Mouse (Mus musculus) heart, embryonic 13.5 days (tissue): ENCODE data around the gene Dck. TPM values are rescaled to one million over a fixed set of nuclear protein-coding genes. Genes with fewer than 3 reads are reported as not detected.
A peak's percentile ranks its signal among the peaks of the same experiment; 100 is the strongest.

Experiments used
- ATAC-seq: fragments of 200-750 bp; cut with Nextera tagmentation; 2 replicates; pipeline ENCODE4 v1.8.0; 2017; ENCODE audit warnings: moderate TSS enrichment; ENCODE audit not compliant: insufficient number of reproducible peaks, low FRiP score, low TSS enrichment; ENCODE audit errors: extremely low read depth
- H3K27ac ChIP-seq: fragments of 300-500 bp; sonication (generic); replicated peaks from 2 replicates; pipeline ENCODE4 v1.5.1; 2015; ENCODE audit warnings: moderate library complexity, mild to moderate bottlenecking, inconsistent platforms
- H3K27me3 ChIP-seq: fragments of 300-500 bp; sonication (generic); replicated peaks from 2 replicates; pipeline ENCODE4 v1.6.1; 2015; ENCODE audit warnings: mild to moderate bottlenecking, inconsistent platforms
- H3K36me3 ChIP-seq: fragments of 300-500 bp; sonication (generic); 2 replicates; pipeline ENCODE4 v1.6.1; 2015; ENCODE audit warnings: mild to moderate bottlenecking, inconsistent platforms
- H3K4me1 ChIP-seq: fragments of 300-500 bp; sonication (generic); 2 replicates; pipeline ENCODE4 v1.6.1; 2015; ENCODE audit warnings: inconsistent platforms
- H3K4me2 ChIP-seq: fragments of 300-500 bp; sonication (generic); 2 replicates; pipeline ENCODE4 v1.6.1; 2015; ENCODE audit warnings: inconsistent platforms, mild to moderate bottlenecking, moderate library complexity
- H3K4me3 ChIP-seq: fragments of 300-500 bp; sonication (generic); 2 replicates; pipeline ENCODE4 v1.5.1; 2015; ENCODE audit warnings: moderate library complexity, mild to moderate bottlenecking, inconsistent platforms
- H3K9ac ChIP-seq: fragments of 300-500 bp; sonication (generic); 2 replicates; pipeline ENCODE4 v1.6.1; 2015; ENCODE audit warnings: inconsistent platforms, mild to moderate bottlenecking, moderate library complexity
- H3K9me3 ChIP-seq: fragments of 300-500 bp; sonication (generic); 2 replicates; pipeline ENCODE4 v1.6.1; 2016; ENCODE audit warnings: inconsistent platforms
- WGBS: fragments of 180-500 bp; shearing (Covaris S2); methylation state at CpG from one replicate; pipeline ENCODE4 v1.1.7; 2015; ENCODE audit warnings: mixed read lengths; 5-methylcytosine and 5-hydroxymethylcytosine counted together
- polyA plus RNA-seq: library from polyadenylated mRNA; unstranded; fragments of >200 nt; fragmentation: Nextera tagmentation; extraction: Ambion mirVana; gene quantifications from 2 replicates; pipeline ENCODE4 v1.2.1, GENCODE M21; 2015

The Dck gene
- polyA plus RNA-seq, 1 experiment from 2014 or later, result 34.8 TPM

DNA sequence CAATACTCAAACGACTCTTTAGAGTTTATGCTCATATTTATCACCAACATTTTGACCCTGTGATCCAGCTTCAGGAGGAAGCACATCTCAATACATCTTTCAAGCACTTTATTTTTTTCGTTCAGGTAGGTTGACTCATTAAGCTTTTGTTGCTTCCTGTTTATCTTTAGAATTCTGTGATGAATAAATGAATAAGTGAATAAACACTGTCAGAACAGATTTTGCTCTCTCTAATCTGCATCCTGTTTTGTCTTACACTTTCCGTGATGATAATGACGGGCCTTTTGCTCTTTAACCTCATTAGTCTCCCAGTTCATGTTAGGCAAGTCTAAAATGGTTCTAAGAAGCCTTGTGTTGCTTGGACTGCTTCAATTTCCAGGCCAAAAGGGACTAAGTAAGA is 11.6 kb upstream of the Dck start:
- Histone ChIP-seq H3K9me3 (no peaks in the 10 kb centered on the region), H3K9ac (no peak overlapping the region), H3K4me1 (no peaks in the 10 kb centered on the region), H3K27ac (no peak overlapping the region), H3K4me2 (no peak overlapping the region), H3K27me3 (no peaks in the 10 kb centered on the region), H3K4me3 (no peak overlapping the region), H3K36me3 (peaks cover 65% of the 10 kb centered on the region)
- 72% methylated on average over 4 of the region's 4 CpGs for whole genome bisulfite sequencing
- no peak for ATAC-seq

DNA sequence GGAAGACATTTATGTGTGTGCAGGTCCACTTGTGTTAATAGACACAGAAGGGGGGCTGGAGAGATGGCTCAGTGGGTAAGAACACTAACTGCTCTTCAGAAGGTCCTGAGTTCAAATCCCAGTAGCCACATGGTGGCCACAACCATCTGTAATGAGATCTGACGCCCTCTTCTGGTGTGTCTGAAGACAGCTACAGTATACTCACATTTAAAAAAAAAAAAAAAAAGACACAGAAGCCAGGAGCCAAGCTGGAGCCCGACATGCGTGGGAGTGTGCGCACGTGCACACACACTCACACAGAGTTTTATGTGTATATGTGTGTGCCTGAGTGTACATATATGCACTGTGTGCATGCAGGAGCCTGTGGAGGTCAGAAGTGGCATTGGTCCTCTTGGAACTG is 2.2 kb upstream of the Dck start:
- Histone ChIP-seq H3K4me2 (no peak overlapping the region), H3K9me3 (no peaks in the 10 kb centered on the region), H3K27ac (no peak overlapping the region), H3K4me3 (no peak overlapping the region), H3K27me3 (no peaks in the 10 kb centered on the region), H3K36me3 (peaks cover 21% of the 10 kb centered on the region), H3K9ac (no peak overlapping the region), H3K4me1 (peaks cover 31% of the 10 kb centered on the region)
- ATAC-seq, result no peak
- WGBS, result 84% methylated on average over 5 of the region's 5 CpGs

- Histone ChIP-seq H3K4me1 (peaks cover 31% of the 10 kb centered on the region), H3K9ac (peak overlapping the region; percentile 74), H3K36me3 (peaks cover 15% of the 10 kb centered on the region), H3K9me3 (no peaks in the 10 kb centered on the region), H3K4me3 (peak overlapping the region; percentile 81), H3K27ac (peak overlapping the region; percentile 57), H3K27me3 (no peaks in the 10 kb centered on the region), H3K4me2 (peak overlapping the region; percentile 79)
- ATAC-seq, result 0 out of 2 replicates have a peak, but pooled peaks have one; percentile 3
- WGBS, result 1% methylated on average over 21 of the region's 23 CpGs
Observed at GRCm38 (mm10) chr5:88764430-88764986, 288 bp upstream of the Dck start.

GRCm38 (mm10) chr5:88765587-88765986 is 791 bp downstream of the Dck start:
- ATAC-seq, result no peak
- WGBS, result 14% methylated on average over 6 of the region's 6 CpGs
- Histone ChIP-seq H3K27me3 (no peaks in the 10 kb centered on the region), H3K4me1 (peaks cover 31% of the 10 kb centered on the region), H3K4me3 (peak overlapping the region; percentile 81), H3K27ac (peak overlapping the region; percentile 91), H3K4me2 (peak overlapping the region; percentile 79), H3K9ac (peak overlapping the region; percentile 90), H3K9me3 (no peaks in the 10 kb centered on the region), H3K36me3 (peaks cover 21% of the 10 kb centered on the region)

DNA sequence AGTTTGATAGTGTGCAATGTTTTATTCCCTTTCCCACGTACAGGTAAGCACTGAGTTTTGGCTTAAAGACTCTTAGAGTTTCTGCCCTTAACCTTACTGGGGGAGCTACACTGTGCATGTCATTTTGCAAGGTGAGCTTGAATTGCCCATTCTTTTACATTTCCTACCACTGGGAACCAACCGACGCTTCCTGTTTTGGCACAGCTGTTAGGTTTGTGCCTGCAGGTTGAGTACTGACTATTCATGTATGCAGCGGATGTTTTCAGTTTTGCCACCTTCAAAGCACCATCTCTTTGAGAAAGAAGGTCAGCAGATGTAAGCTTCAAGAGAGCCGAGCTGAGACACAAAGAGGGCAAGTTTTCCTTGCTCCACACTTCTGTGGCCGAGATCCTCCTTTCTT is 1.3 kb downstream of the Dck start:
- peak overlapping the region; percentile 81 for H3K4me3 ChIP-seq
- peak overlapping the region; percentile 79 for H3K4me2 ChIP-seq
- H3K4me1 ChIP-seq, result peaks cover 31% of the 10 kb centered on the region
- no peaks in the 10 kb centered on the region for H3K9me3 ChIP-seq
- ATAC-seq, result no peak
- peaks cover 24% of the 10 kb centered on the region for H3K36me3 ChIP-seq
- no peak overlapping the region for H3K27ac ChIP-seq
- 73% methylated on average over 6 of the region's 6 CpGs for WGBS
- no peaks in the 10 kb centered on the region for H3K27me3 ChIP-seq
- H3K9ac ChIP-seq, result peak overlapping the region; percentile 90; the same call in 1 of the 2 replicates

- peaks cover 32% of the 10 kb centered on the region for H3K36me3 ChIP-seq
- H3K27ac ChIP-seq, result no peak overlapping the region
- H3K9me3 ChIP-seq, result no peaks in the 10 kb centered on the region
- WGBS, result 91% methylated on average over 5 of the region's 5 CpGs
- ATAC-seq, result no peak
- peak overlapping the region; percentile 79; the same call in 1 of the 2 replicates for H3K4me2 ChIP-seq
- no peaks in the 10 kb centered on the region for H3K27me3 ChIP-seq
- peak overlapping the region; percentile 81 for H3K4me3 ChIP-seq
- peaks cover 31% of the 10 kb centered on the region for H3K4me1 ChIP-seq
- no peak overlapping the region for H3K9ac ChIP-seq
Observed at GRCm38 (mm10) chr5:88766863-88767262, 2.1 kb downstream of the Dck start.

- Histone ChIP-seq H3K4me2 (0 out of 2 replicates have a peak overlapping the region, but pooled peaks have one; percentile 79), H3K9me3 (no peaks in the 10 kb centered on the region), H3K36me3 (peaks cover 40% of the 10 kb centered on the region), H3K27ac (no peak overlapping the region), H3K27me3 (no peaks in the 10 kb centered on the region), H3K4me1 (peaks cover 31% of the 10 kb centered on the region), H3K4me3 (no peak overlapping the region), H3K9ac (no peak overlapping the region)
- WGBS, result 70% methylated on average over 6 of the region's 6 CpGs
- no peak for ATAC-seq
Observed at GRCm38 (mm10) chr5:88768201-88768600, 3.4 kb downstream of the Dck start.

GRCm38 (mm10) chr5:88782072-88782765 is 17.4 kb downstream of the Dck start:
- no peak for ATAC-seq
- 69% methylated on average over 7 of the region's 7 CpGs for WGBS
- Histone ChIP-seq H3K4me1 (no peaks in the 10 kb centered on the region), H3K36me3 (peaks cover 72% of the 10 kb centered on the region), H3K4me3 (no peak overlapping the region), H3K4me2 (no peak overlapping the region), H3K9me3 (no peaks in the 10 kb centered on the region), H3K27ac (no peak overlapping the region), H3K27me3 (no peaks in the 10 kb centered on the region), H3K9ac (no peak overlapping the region)

- H3K4me2 ChIP-seq, result no peak overlapping the region
- no peak overlapping the region for H3K9ac ChIP-seq
- H3K27me3 ChIP-seq, result no peaks in the 10 kb centered on the region
- no peak overlapping the region for H3K4me3 ChIP-seq
- no peak for ATAC-seq
- H3K9me3 ChIP-seq, result no peaks in the 10 kb centered on the region
- peaks cover 52% of the 10 kb centered on the region for H3K36me3 ChIP-seq
- WGBS, result 77% methylated on average over 1 of the region's 1 CpGs
- H3K27ac ChIP-seq, result 0 out of 2 replicates have a peak overlapping the region, but pooled peaks have one; percentile 15
- no peaks in the 10 kb centered on the region for H3K4me1 ChIP-seq
Observed at GRCm38 (mm10) chr5:88785059-88785458, 20.3 kb downstream of the Dck start.

DNA sequence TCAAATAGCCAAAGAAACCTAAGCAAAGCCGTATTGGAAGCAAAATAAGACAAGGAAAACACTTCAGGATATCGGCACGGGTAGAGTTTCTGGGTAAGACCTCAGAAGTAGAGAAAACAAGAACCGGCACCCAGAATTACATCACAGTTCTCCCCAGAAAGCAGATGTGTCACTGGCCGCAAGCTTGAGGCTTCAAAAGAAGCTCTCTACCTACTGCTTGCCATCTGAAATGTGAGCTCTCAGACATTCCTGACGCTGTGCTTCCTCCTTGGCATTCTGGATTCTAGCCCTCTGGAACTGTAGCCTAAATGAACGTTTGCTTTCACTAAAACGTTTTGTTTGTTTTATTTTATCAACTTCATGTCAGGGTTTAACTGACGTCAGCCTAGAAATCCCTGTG is 25.9 kb downstream of the Dck start:
- 0 out of 2 replicates have a peak overlapping the region, but pooled peaks have one; percentile 1 for H3K4me2 ChIP-seq
- 0 out of 2 replicates have a peak overlapping the region, but pooled peaks have one; percentile 40 for H3K9ac ChIP-seq
- no peak overlapping the region for H3K4me3 ChIP-seq
- ATAC-seq, result no peak
- peaks cover 6% of the 10 kb centered on the region for H3K36me3 ChIP-seq
- no peaks in the 10 kb centered on the region for H3K4me1 ChIP-seq
- WGBS, result 39% methylated on average over 9 of the region's 9 CpGs
- no peaks in the 10 kb centered on the region for H3K9me3 ChIP-seq
- H3K27me3 ChIP-seq, result peaks cover 3% of the 10 kb centered on the region; the same call in 1 of the 2 replicates
- H3K27ac ChIP-seq, result no peak overlapping the region

DNA sequence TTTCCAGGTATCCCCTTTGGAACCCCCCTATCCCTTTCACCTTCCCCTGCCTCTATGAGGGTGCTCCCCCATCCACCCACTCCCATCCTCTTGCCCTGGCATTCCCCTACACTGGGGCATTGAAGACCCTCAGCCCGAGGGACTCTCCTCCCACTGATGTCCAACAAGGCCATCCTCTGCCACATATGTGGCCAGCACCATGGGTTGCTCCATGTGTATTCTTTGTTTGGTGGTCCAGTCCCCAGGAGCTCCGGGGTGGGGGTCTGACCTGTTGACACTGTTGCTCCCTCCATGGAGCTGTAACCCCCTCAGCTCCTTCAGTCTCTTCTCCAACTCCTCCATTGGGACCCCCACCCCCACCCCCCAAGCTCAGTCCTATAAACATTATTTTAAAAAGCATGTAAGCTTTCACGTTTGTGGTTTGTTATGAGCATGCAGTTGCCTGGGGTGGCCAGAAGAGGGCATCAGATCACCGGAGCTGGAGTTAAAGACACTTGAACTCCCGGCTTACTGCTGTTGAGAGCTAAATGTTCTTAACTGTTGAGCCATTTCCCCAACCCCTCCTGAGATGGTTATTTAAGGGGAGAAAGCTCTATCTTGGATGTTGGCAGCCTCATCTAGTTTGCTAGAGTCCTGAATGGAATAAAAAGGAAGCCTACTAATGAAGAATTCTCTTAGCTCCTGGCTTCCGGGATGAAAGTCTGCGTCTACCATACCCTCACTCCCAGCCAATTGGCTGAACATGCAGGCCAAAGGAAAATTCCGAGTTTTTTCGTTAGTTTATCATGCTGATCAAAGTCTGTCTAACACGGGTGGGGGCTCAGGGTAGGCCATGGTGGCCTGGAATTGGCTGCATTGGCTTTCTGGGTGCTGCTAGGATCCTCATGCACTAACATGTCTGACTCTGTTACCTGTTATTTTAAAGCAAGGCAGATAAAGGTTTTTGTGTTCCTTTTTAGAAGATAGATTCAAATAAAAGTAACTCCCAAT is 26.8 kb downstream of the Dck start:
- no peak overlapping the region for H3K9ac ChIP-seq
- H3K27ac ChIP-seq, result no peak overlapping the region
- H3K4me3 ChIP-seq, result no peak overlapping the region
- H3K36me3 ChIP-seq, result no peaks in the 10 kb centered on the region
- peaks cover under 1% of the 10 kb centered on the region; the same call in 1 of the 2 replicates for H3K4me1 ChIP-seq
- H3K27me3 ChIP-seq, result peaks cover 3% of the 10 kb centered on the region; the same call in 1 of the 2 replicates
- WGBS, result 32% methylated on average over 10 of the region's 10 CpGs
- H3K4me2 ChIP-seq, result no peak overlapping the region
- ATAC-seq, result no peak
- H3K9me3 ChIP-seq, result no peaks in the 10 kb centered on the region
